Comparison of ENCODE assay signal across 7 mouse cellular contexts in genomic region chr17:35134801-35135590, GRCm38 (mm10). TPM values are rescaled to one million over a fixed set of nuclear protein-coding genes. Genes with fewer than 3 reads are reported as not detected.
DNase-seq lines count a peak whose midpoint lies in the region; ATAC-seq and TF ChIP-seq lines count a peak whose summit lies in the region.

Bag6 (plus strand) TSS chr17:35135178.

- peak within 1 kb of the TSS; percentile 92 for H3K27ac ChIP-seq in embryonic facial prominence, embryonic 12.5 days
- peak within 1 kb of the TSS; percentile 100 for H3K27ac ChIP-seq in kidney, adult 2 months (ENCODE audit: insufficient read depth, low read depth, low read length)
- H3K27ac ChIP-seq in limb, embryonic 12.5 days, result peak within 1 kb of the TSS; percentile 91
- peak within 1 kb of the TSS; percentile 97 for H3K27ac ChIP-seq in midbrain, embryonic 15.5 days
- peak within 1 kb of the TSS; percentile 97 for H3K27ac ChIP-seq in spleen, adult 2 months (ENCODE audit: insufficient read depth, low read length)

- no peaks in the 10 kb centered on the region for H3K9me3 ChIP-seq in embryonic facial prominence, embryonic 12.5 days
- no peaks in the 10 kb centered on the region for H3K9me3 ChIP-seq in limb, embryonic 12.5 days
- no peaks in the 10 kb centered on the region for H3K9me3 ChIP-seq in midbrain, embryonic 15.5 days

- ATAC-seq in embryonic facial prominence, embryonic 12.5 days (ENCODE audit: insufficient number of reproducible peaks, insufficient read depth, low FRiP score, low TSS enrichment), result peak; percentile 89
- peak; percentile 90 for ATAC-seq in limb, embryonic 12.5 days (ENCODE audit: insufficient number of reproducible peaks, insufficient read depth, low FRiP score, low TSS enrichment, low read depth)
- ATAC-seq in midbrain, embryonic 15.5 days (replicated peaks), result peak; percentile 95

- peaks cover 27% of the 10 kb centered on the region for H3K36me3 ChIP-seq in embryonic facial prominence, embryonic 12.5 days
- H3K36me3 ChIP-seq in kidney, adult 2 months (ENCODE audit: control insufficient read depth, insufficient read depth, low read length), result no peaks in the 10 kb centered on the region; the same call in 1 of the 2 replicates
- peaks cover 27% of the 10 kb centered on the region for H3K36me3 ChIP-seq in limb, embryonic 12.5 days
- H3K36me3 ChIP-seq in midbrain, embryonic 15.5 days (replicated peaks), result peaks cover 18% of the 10 kb centered on the region
- H3K36me3 ChIP-seq in spleen, adult 2 months (ENCODE audit: control insufficient read depth, insufficient read depth, low read length), result peaks cover 11% of the 10 kb centered on the region

- peak within 1 kb of the TSS; percentile 90 for H3K4me2 ChIP-seq in embryonic facial prominence, embryonic 12.5 days (replicated peaks)
- H3K4me2 ChIP-seq in limb, embryonic 12.5 days, result peak within 1 kb of the TSS; percentile 96
- H3K4me2 ChIP-seq in midbrain, embryonic 15.5 days, result peak within 1 kb of the TSS; percentile 88

- peak within 1 kb of the TSS; percentile 77 for H3K9ac ChIP-seq in embryonic facial prominence, embryonic 12.5 days
- H3K9ac ChIP-seq in limb, embryonic 12.5 days (replicated peaks), result peak within 1 kb of the TSS; percentile 81
- peak within 1 kb of the TSS; percentile 77 for H3K9ac ChIP-seq in midbrain, embryonic 15.5 days

- under 1% methylated on average over 66 of the region's 66 CpGs for WGBS in embryonic facial prominence, embryonic 12.5 days
- WGBS in kidney, adult 2 months, result under 1% methylated on average over 66 of the region's 66 CpGs
- under 1% methylated on average over 66 of the region's 66 CpGs for WGBS in limb, embryonic 12.5 days
- WGBS in midbrain, embryonic 15.5 days, result under 1% methylated on average over 65 of the region's 66 CpGs
- under 1% methylated on average over 66 of the region's 66 CpGs for WGBS in spleen, adult 2 months

- peaks cover 14% of the 10 kb centered on the region for H3K4me1 ChIP-seq in embryonic facial prominence, embryonic 12.5 days
- H3K4me1 ChIP-seq in kidney, adult 2 months (ENCODE audit: control insufficient read depth, insufficient read depth, low read length), result peaks cover 5% of the 10 kb centered on the region; the same call in 1 of the 2 replicates
- peaks cover 15% of the 10 kb centered on the region for H3K4me1 ChIP-seq in limb, embryonic 12.5 days (replicated peaks)
- peaks cover 29% of the 10 kb centered on the region for H3K4me1 ChIP-seq in midbrain, embryonic 15.5 days
- peaks cover 5% of the 10 kb centered on the region; the same call in 1 of the 2 replicates for H3K4me1 ChIP-seq in spleen, adult 2 months (ENCODE audit: control insufficient read depth, insufficient read depth, insufficient read length)

- no peaks in the 10 kb centered on the region for H3K27me3 ChIP-seq in embryonic facial prominence, embryonic 12.5 days
- H3K27me3 ChIP-seq in kidney, adult 2 months (replicated peaks; ENCODE audit: control insufficient read depth, insufficient read depth, low read length), result no peaks in the 10 kb centered on the region
- H3K27me3 ChIP-seq in limb, embryonic 12.5 days, result no peaks in the 10 kb centered on the region
- H3K27me3 ChIP-seq in midbrain, embryonic 15.5 days (replicated peaks), result no peaks in the 10 kb centered on the region
- no peaks in the 10 kb centered on the region for H3K27me3 ChIP-seq in spleen, adult 2 months (ENCODE audit: control insufficient read depth, insufficient read depth, low read length)

- TF ChIP-seq POLR2A in kidney, adult 2 months (IDR thresholded peaks at IDR 0.05; ENCODE audit: low read depth, low read length), result peak; percentile 16
- no peak; the same call in 1 of the 2 replicates for TF ChIP-seq POLR2A in spleen, adult 2 months (IDR thresholded peaks at IDR 0.05; ENCODE audit: low read depth, low read length)

- H3K4me3 ChIP-seq in embryonic facial prominence, embryonic 12.5 days, result peak within 1 kb of the TSS; percentile 81
- peak within 1 kb of the TSS; percentile 95 for H3K4me3 ChIP-seq in kidney, adult 2 months (ENCODE audit: insufficient read depth, low read depth, low read length)
- peak within 1 kb of the TSS; percentile 79 for H3K4me3 ChIP-seq in limb, embryonic 12.5 days (replicated peaks)
- H3K4me3 ChIP-seq in midbrain, embryonic 15.5 days, result peak within 1 kb of the TSS; percentile 85
- peak within 1 kb of the TSS; percentile 98 for H3K4me3 ChIP-seq in spleen, adult 2 months (ENCODE audit: extremely low read depth, insufficient read depth, insufficient read length)

- TF ChIP-seq CTCF in kidney, adult 2 months (conservative IDR thresholded peaks at IDR 0.05; ENCODE audit: insufficient read depth, insufficient read length, low read depth, low read length), result no peak
- TF ChIP-seq CTCF in spleen, adult 2 months (IDR thresholded peaks at IDR 0.05; ENCODE audit: extremely low read depth, insufficient read depth, insufficient read length, insufficient replicate concordance), result no peak

- DNase-seq in adrenal gland, postnatal 25 days, result peak; percentile 93
- peak; percentile 95 to 98 for DNase-seq in heart, adult 18-20 months
- peak; percentile 96 for DNase-seq in kidney, adult 2 months
- peak; percentile 88 to 93 for DNase-seq in spleen, adult 2 months (ENCODE audit: low read depth in 1 of 2, low spot score in 2 of 2)

RNA-seq across cellular contexts. Expression of gene Bag6, which starts in this region (rescaled TPM):
- 403 and 461 TPM in 2 replicates for total RNA-seq in adrenal gland, postnatal 25 days (2021)
- 73.3 and 74.0 TPM in 2 replicates for polyA plus RNA-seq in embryonic facial prominence, embryonic 12.5 days (2016; fragmentation: Nextera tagmentation; extraction: Ambion mirVana)
- total RNA-seq in heart, adult 18-20 months (2021), result 100 to 1,000 TPM; 242 to 244 TPM
- 145 and 160 TPM in 2 replicates for polyA plus RNA-seq in kidney, adult 2 months (2012; rRNA removed)
- 70.4 TPM in 2 replicates for polyA plus RNA-seq in limb, embryonic 12.5 days (2016; fragmentation: Nextera tagmentation; extraction: Ambion mirVana)
- polyA plus RNA-seq in midbrain, embryonic 15.5 days (2015; fragmentation: Nextera tagmentation; extraction: Ambion mirVana), result 82.9 and 83.4 TPM in 2 replicates
- 166 and 202 TPM in 2 replicates for polyA plus RNA-seq in spleen, adult 2 months (2012; rRNA removed)

Comparison
In these comparisons a context has a peak if more than half of its experiments do, and no peak if none do; other contexts are left out.
1. Peak in every context shown above with its lines: DNase-seq, ATAC-seq, H3K4me3 ChIP-seq and H3K27ac ChIP-seq.